Mouse (Mus musculus) kidney, postnatal 10 days (tissue): ENCODE results near the gene Msl1.
A peak's percentile ranks its signal among the peaks of the same experiment; 100 is the strongest.
"Not testable (repeated sequence)": the region's sequence is repeated elsewhere in the genome, so short reads cannot be mapped to it uniquely, and the experiment has no call there.

ENCODE experiments used
- DNase-seq: peaks from one replicate; pipeline ENCODE4 v3.0.0; 2021; ENCODE audit warnings: mixed read lengths

Gene Msl1

GRCm38 (mm10) chr11:98797306-98797705, 2.0 kb downstream of the Msl1 start:
- DNase-seq, result peak; percentile 49

- DNase-seq, result no peak
These were observed 2.6 kb downstream of the Msl1 start for GRCm38 (mm10) chr11:98797909-98798308.

- no peak for DNase-seq
These were observed 9.3 kb downstream of the Msl1 start, which contains the start of gene Casc3 for GRCm38 (mm10) chr11:98804605-98805004. Casc3 (plus strand) TSS chr11:98804905.

- DNase-seq, result no peak
These were observed 13.1 kb downstream of the Msl1 start for GRCm38 (mm10) chr11:98808417-98808816.

- peak; percentile 99 for DNase-seq
These were observed 14.4 kb downstream of the Msl1 start for GRCm38 (mm10) chr11:98809457-98810290.

GRCm38 (mm10) chr11:98810686-98811085, 15.4 kb downstream of the Msl1 start:
- no peak for DNase-seq

- no peak for DNase-seq
These were observed 21.5 kb downstream of the Msl1 start for GRCm38 (mm10) chr11:98816706-98817239.

- DNase-seq, result no peak
These were observed 25.7 kb downstream of the Msl1 start for GRCm38 (mm10) chr11:98820968-98821367.

- not testable (repeated sequence) for DNase-seq
These were observed 30.8 kb downstream of the Msl1 start for GRCm38 (mm10) chr11:98826071-98826470.

- DNase-seq, result no peak
These were observed 32.6 kb downstream of the Msl1 start for GRCm38 (mm10) chr11:98827877-98828276.

- peak; percentile 53 for DNase-seq
These were observed 33.9 kb downstream of the Msl1 start for GRCm38 (mm10) chr11:98829091-98829775.

- no peak for DNase-seq
These were observed 34.6 kb downstream of the Msl1 start for GRCm38 (mm10) chr11:98829875-98830274.

GRCm38 (mm10) chr11:98835296-98835695, 40.0 kb downstream of the Msl1 start:
- no peak for DNase-seq

GRCm38 (mm10) chr11:98835725-98836124, 40.4 kb downstream of the Msl1 start:
- DNase-seq, result no peak

GRCm38 (mm10) chr11:98836128-98836527, 40.8 kb downstream of the Msl1 start:
- peak; percentile 18 for DNase-seq

- peak; percentile 91 for DNase-seq
These were observed 41.4 kb downstream of the Msl1 start, which contains the start of gene Rapgefl1 for GRCm38 (mm10) chr11:98836651-98837141. Rapgefl1 (plus strand) TSS chr11:98836785.

- DNase-seq, result peak; percentile 41
These were observed 42.0 kb downstream of the Msl1 start for GRCm38 (mm10) chr11:98837231-98837704.

- DNase-seq, result no peak
These were observed 42.6 kb downstream of the Msl1 start for GRCm38 (mm10) chr11:98837917-98838316.

- no peak for DNase-seq
These were observed 43.2 kb downstream of the Msl1 start for GRCm38 (mm10) chr11:98838512-98838911.

- peak; percentile 40 for DNase-seq
These were observed 44.1 kb downstream of the Msl1 start for GRCm38 (mm10) chr11:98839402-98839801.

GRCm38 (mm10) chr11:98839897-98840296, 44.6 kb downstream of the Msl1 start:
- no peak for DNase-seq

- DNase-seq, result no peak
These were observed 50.7 kb downstream of the Msl1 start for GRCm38 (mm10) chr11:98846016-98846415.

- DNase-seq, result no peak
These were observed 51.7 kb downstream of the Msl1 start for GRCm38 (mm10) chr11:98846865-98847604.
